Mouse (Mus musculus): ENCODE results near the gene Acbd4.

Acbd4 gene

GRCm38 (mm10) chr11:103141944-103142255, 40.4 kb downstream of the Acbd4 start:
- no peak for DNase-seq (ENCODE audit: low spot score in 2 of 2)

DNA sequence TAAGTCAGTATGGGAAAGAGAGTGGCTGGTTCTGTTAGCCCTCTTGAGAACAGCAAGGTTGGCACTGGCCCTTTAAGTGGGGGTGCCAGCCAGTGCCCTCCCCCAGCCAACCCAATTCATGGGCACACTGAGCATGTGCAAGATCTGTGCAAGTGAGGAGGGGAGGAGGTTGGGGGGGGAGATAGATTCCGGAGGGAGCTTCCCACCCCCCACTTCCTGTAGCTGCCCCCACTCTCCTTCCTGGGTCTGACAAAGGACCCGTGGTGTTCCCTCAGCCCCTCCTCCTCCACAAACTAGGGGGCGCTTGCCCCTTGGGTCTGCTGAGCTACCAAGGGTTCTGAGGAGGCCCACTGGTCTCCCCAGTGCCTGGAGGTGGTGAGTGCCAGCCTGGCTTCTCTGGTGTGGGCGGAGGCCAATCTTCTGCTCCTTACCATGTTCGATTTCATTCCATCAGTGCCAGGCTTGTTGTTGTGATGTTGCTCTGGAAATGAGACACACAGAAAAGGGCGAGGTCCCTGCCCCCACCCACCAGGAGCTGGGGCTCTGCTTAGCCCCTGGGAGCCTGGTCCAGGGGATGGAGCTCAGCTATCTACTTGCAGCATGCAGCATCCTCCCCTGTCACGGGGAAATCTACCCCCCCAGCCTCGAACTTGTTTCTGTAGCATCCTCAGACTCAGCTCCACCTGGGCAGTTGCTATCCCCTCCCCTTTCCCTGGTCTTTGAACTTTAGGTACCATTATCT, 41.1 kb downstream of the Acbd4 start:
- DNase-seq (ENCODE audit: low spot score in 2 of 2), result peak in 1 of 2 experiments; percentile 42

GRCm38 (mm10) chr11:103144309-103145285, 43.1 kb downstream of the Acbd4 start:
- no peak for DNase-seq (ENCODE audit: low spot score in 2 of 2)

DNA sequence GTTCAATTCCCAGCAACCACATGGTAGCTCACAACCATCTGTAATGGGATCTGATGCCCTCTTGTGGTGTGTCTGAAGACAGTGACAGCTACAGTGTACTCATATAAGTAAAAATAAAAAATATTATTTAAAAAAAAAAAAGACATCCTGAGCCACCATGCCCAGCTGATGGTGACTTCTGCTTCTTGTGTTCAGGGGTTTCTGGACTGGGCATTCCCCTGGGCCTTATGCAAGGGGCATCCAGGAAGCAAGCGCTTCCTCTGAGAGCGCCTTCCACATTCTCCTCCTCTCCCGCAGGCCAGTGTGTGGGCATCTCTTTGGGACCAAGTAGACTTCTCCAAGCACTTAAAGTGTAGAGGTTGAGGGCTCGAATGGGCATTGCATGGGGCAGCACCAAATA, 44.9 kb downstream of the Acbd4 start:
- DNase-seq (ENCODE audit: low spot score in 2 of 2), result no peak

DNA sequence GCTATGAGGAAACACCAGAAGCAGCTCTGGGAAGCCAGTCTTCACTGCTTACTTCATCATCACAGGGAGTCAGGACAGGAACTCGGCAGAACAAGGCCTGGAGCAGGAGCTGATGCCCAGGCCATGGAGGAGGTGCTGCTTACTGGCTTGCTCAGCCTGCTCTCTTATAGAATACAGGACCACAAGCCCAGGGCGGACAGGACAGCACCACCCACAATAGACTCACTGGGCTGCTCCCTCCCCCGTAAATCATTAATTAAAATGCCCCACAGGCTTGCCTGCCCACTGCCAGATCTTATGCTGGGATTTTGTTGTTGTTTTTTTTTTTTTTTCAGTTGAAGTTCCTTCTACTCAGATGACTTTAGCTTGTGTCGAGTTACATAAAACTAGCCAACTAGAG, 46.3 kb downstream of the Acbd4 start:
- no peak for DNase-seq (ENCODE audit: low spot score in 2 of 2)

- no peak for DNase-seq (ENCODE audit: low spot score in 2 of 2)
Observed at GRCm38 (mm10) chr11:103149771-103150170, 48.3 kb downstream of the Acbd4 start.

GRCm38 (mm10) chr11:103158621-103159478, 57.4 kb downstream of the Acbd4 start:
- peak; percentile 93 to 99 for DNase-seq (ENCODE audit: low spot score in 2 of 2)

- DNase-seq (ENCODE audit: low spot score in 2 of 2), result no peak
Observed at GRCm38 (mm10) chr11:103160738-103161137, 59.3 kb downstream of the Acbd4 start.

DNA sequence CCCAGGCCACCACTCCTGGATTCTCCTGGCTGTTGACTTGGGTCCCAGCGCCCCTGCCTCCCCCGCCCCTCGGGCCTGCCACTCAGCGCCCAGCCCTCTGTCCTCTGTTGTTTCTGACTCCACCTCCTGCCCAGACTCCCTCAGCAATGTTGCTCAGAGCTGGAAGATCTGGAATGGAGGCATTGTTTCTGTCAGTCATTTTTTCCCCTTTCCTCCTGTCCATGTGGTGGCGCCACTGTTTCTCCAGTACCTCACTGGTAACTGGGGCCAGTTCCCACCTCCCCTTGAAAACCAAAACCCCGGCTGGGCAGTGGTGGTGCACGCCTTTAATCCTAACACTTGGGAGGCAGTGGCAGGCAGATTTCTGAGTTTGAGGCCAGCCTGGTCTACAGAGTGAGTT, 60.0 kb downstream of the Acbd4 start:
- DNase-seq (ENCODE audit: low spot score in 2 of 2), result peak in 1 of 2 experiments; percentile 13
